16 mouse cellular contexts compared by ENCODE assay signal in genomic region chr6:99813102-99813501, GRCm38 (mm10).
"Had no signal": no experiment of that assay in that cellular context is flagged by ENCODE, and none has a peak within 500 bp of the region (broad histone marks: within the 10 kb centered on the region; RNA-seq: fewer than 3 reads in every experiment).

No protein-coding gene starts in this region.

- H3K27me3 ChIP-seq: neural tube, embryonic 12.5 days; stomach, embryonic 15.5 days had no signal

- H3K27ac ChIP-seq: neural tube, embryonic 12.5 days; neural tube, embryonic 13.5 days; neural tube, embryonic 15.5 days; stomach, embryonic 15.5 days; stomach, postnatal 0 days had no signal

- H3K36me3 ChIP-seq: neural tube, embryonic 12.5 days; neural tube, embryonic 13.5 days; neural tube, embryonic 15.5 days; stomach, embryonic 15.5 days had no signal

- H3K9me3 ChIP-seq: neural tube, embryonic 12.5 days; neural tube, embryonic 13.5 days; neural tube, embryonic 15.5 days; stomach, embryonic 15.5 days had no signal

- DNase-seq: retina, postnatal 1 day; right cerebral cortex, adult 18-20 months; right cerebral cortex, postnatal 14 days; right cerebral cortex, postnatal 25 days; right cerebral cortex, postnatal 4 days; thymus, adult 18-20 months; thymus, adult 2 months; thymus, postnatal 14 days; thymus, postnatal 25 days; thymus, postnatal 36 days; thymus, postnatal 4 days had no signal

- H3K4me1 ChIP-seq: neural tube, embryonic 12.5 days; neural tube, embryonic 13.5 days had no signal

- H3K4me3 ChIP-seq: neural tube, embryonic 12.5 days; neural tube, embryonic 13.5 days; neural tube, embryonic 15.5 days; stomach, embryonic 15.5 days had no signal
